Mouse (Mus musculus) olfactory bulb, adult 2 months (tissue): ENCODE measurements at regions not wholly inside any gene's neighbourhood (a gene's known extent, or its start where the extent isn't known, plus 50 kb on each side); places are given as distances from the start of the nearest gene placed in this dataset.

Source experiments
- H3K27ac ChIP-seq: fragments of 200-500 bp; 2 replicates; pipeline ENCODE4 v1.5.1; 2012; ENCODE audit warnings: low read depth, low read length; ENCODE audit not compliant: insufficient read depth
- H3K4me1 ChIP-seq: fragments of 200-500 bp; 2 replicates; pipeline ENCODE4 v1.6.1; 2012; ENCODE audit warnings: low read length; ENCODE audit not compliant: control insufficient read depth, insufficient read depth
- H3K4me3 ChIP-seq: fragments of 200-500 bp; 2 replicates; pipeline ENCODE4 v1.5.1; 2012; ENCODE audit warnings: mild to moderate bottlenecking, low read depth, low read length, moderate library complexity; ENCODE audit not compliant: insufficient read depth
- CTCF ChIP-seq: fragments of 200-500 bp; IDR thresholded peaks from 2 replicates; pipeline ENCODE4 v1.5.1; 2012; ENCODE audit warnings: low read depth, mild to moderate bottlenecking, low read length, moderate library complexity; ENCODE audit not compliant: insufficient read depth
- POLR2A ChIP-seq: fragments of 200-500 bp; IDR thresholded peaks from 2 replicates; pipeline ENCODE4 v1.6.1; 2012; ENCODE audit warnings: mild to moderate bottlenecking, low read depth, low read length, moderate library complexity; ENCODE audit not compliant: insufficient read depth
- WGBS: fragments of 180-500 bp; shearing (Covaris S2); methylation state at CpG from one replicate; pipeline ENCODE4 v1.1.7; 2018; 5-methylcytosine and 5-hydroxymethylcytosine counted together

- WGBS: 78% methylated on average over 4 of the region's 4 CpGs
- no peak overlapping the region for H3K27ac ChIP-seq
- no peaks in the 10 kb centered on the region for H3K4me1 ChIP-seq
- no peak overlapping the region for H3K4me3 ChIP-seq
- TF ChIP-seq POLR2A (no peak), CTCF (no peak)
Measured at GRCm38 (mm10) chr5:146675887-146676277, 90.8 kb upstream of the Gpr12 start.

- no peak overlapping the region for H3K27ac ChIP-seq
- WGBS: 22% methylated on average over 19 of the region's 19 CpGs
- no peaks in the 10 kb centered on the region for H3K4me1 ChIP-seq
- H3K4me3 ChIP-seq: no peak overlapping the region
- no peak for TF ChIP-seq POLR2A
- peak; percentile 18; the same call in 1 of the 2 replicates for TF ChIP-seq CTCF
Measured at GRCm38 (mm10) chr5:146675006-146675886, 90.2 kb upstream of the Gpr12 start.

- Histone ChIP-seq H3K27ac (no peak overlapping the region), H3K4me3 (no peak overlapping the region), H3K4me1 (no peaks in the 10 kb centered on the region)
- TF ChIP-seq POLR2A (no peak), CTCF (no peak)
- 80% methylated on average over 8 of the region's 8 CpGs for WGBS
Measured at GRCm38 (mm10) chr5:146661751-146662150, 76.7 kb upstream of the Gpr12 start.

GRCm38 (mm10) chr5:146657228-146657627 is 72.2 kb upstream of the Gpr12 start:
- TF ChIP-seq CTCF (no peak), POLR2A (no peak)
- H3K27ac ChIP-seq: no peak overlapping the region
- 94% methylated on average over 2 of the region's 2 CpGs for WGBS

GRCm38 (mm10) chr5:146655394-146655793 is 70.4 kb upstream of the Gpr12 start:
- TF ChIP-seq POLR2A: no peak
- TF ChIP-seq CTCF: no peak
- Histone ChIP-seq H3K27ac (no peak overlapping the region), H3K4me1 (peaks cover 6% of the 10 kb centered on the region), H3K4me3 (no peak overlapping the region)
- 62% methylated on average over 7 of the region's 7 CpGs for WGBS

More at GRCm38 (mm10) chr5:146657228-146657627, 72.2 kb upstream of the Gpr12 start:
- Histone ChIP-seq H3K4me1 (peaks cover 6% of the 10 kb centered on the region), H3K4me3 (no peak overlapping the region)

DNA sequence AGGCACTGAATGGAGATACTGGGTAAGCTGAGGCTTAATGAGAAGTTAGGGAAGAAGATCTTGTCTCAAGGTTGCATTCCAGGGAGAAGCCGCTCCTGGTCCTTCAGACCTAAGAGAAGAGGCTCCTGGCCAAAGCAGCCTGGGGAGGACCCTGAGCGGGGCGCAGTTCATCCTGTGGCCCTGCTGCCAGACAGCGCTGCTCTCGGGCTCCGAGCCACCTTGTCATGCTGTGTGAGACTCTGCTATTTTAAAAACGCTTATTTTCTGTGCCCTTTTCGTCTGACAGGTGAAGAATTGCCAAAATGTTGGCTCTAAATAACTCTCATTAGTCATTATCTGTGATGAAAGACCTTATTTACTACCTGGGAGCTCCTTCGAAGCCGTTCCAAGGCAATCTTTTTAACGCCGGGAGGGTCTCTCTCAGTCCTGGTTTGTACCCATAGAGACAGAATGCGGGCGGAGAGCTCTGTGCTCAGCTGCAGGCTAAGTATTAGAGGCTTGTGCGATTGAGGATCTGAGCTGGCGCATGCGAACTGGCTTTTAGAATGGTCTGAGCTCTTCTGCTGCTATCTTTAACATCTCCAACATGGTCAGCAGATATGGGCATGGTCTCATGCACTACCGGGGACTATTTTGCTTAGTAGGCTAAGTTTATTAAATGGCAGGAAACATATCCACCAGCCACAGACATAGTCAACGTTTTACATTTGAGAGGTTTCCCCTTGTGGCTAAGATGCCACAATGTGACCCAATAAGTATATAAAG is 68.8 kb upstream of the Gpr12 start:
- no peak overlapping the region for H3K27ac ChIP-seq
- no peak overlapping the region for H3K4me3 ChIP-seq
- H3K4me1 ChIP-seq: peaks cover 10% of the 10 kb centered on the region
- TF ChIP-seq POLR2A (no peak), CTCF (no peak)
- WGBS: 32% methylated on average over 19 of the region's 19 CpGs

GRCm38 (mm10) chr5:146652874-146653273 is 67.8 kb upstream of the Gpr12 start:
- TF ChIP-seq POLR2A (no peak), CTCF (no peak)
- H3K4me3 ChIP-seq: no peak overlapping the region
- no peak overlapping the region for H3K27ac ChIP-seq
- H3K4me1 ChIP-seq: peaks cover 11% of the 10 kb centered on the region
- WGBS: 38% methylated on average over 5 of the region's 5 CpGs

DNA sequence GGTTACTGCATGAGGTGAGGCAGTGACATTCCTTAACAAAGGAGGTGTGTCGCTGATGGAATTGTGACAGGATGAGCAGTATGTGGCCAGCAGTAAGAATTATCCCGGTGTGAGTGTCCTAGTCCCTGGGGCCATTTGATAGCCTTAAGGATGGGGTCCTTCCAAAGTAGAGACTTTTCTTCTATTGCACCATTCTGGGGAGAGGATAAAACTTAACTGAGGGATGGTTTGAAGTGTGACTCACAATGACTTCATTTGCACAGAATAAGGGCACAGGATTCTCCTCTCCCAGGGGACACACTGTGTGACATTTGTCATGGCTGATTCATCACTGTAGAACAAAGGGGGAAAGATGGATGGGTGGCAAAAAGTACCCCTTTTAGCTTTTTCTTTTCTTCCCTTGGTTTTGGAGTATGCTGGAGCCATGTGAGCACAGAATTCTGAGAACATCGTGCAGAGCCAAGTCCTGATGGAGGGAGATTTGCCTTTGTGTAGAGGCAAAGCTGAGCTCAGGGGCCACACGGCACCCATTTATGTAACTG is 63.6 kb upstream of the Gpr12 start:
- WGBS: 67% methylated on average over 4 of the region's 4 CpGs
- Histone ChIP-seq H3K4me3 (no peak overlapping the region), H3K27ac (no peak overlapping the region), H3K4me1 (peaks cover 11% of the 10 kb centered on the region; the same call in 1 of the 2 replicates)
- TF ChIP-seq CTCF (no peak), POLR2A (no peak)

DNA sequence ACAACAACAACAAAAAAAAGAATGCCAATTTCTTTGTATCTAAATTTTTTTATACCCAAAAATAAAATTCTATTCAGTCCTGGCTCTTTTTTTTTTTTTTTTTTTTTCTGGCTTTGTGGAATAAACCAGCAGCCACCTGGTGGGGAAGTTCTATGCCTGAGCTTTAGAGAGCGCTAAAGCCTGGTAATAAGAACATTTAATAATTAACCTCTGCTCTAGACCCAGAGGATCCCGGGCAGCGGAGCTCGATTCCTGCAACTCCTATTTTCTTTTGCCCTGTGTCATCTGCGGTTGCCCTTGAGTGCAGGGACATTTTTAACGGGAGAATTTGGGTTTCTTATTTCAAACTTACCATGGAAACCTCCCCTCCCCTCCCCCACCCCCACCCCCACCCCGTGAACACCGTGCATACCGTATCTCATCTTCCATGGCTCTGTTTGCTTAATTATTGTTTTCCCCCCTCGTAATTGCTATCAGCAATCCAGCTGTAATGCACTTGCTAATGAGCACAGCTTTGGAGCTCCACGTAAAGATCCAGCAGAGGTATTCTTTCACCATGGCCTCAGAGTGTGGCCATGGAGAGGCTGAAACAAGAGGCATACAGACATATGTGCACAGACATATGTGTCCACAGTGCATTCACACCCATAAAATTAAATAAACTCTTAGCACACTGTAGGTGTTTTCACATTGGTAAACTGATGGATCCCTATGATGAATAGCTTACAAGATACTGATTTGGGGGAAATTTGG is 62.8 kb upstream of the Gpr12 start:
- Histone ChIP-seq H3K4me1 (peaks cover 6% of the 10 kb centered on the region; the same call in 1 of the 2 replicates), H3K4me3 (no peak overlapping the region), H3K27ac (no peak overlapping the region)
- TF ChIP-seq CTCF (no peak), POLR2A (no peak)
- WGBS: 18% methylated on average over 11 of the region's 11 CpGs
